Mouse (Mus musculus): ENCODE data around the gene Sik3. TPM values are rescaled to one million over a fixed set of nuclear protein-coding genes. Genes with fewer than 3 reads are reported as not detected.

Sik3 gene
- total RNA-seq (2021): 100 to 1,000 TPM; 143 to 147 TPM
- long read RNA-seq, full-length matches to known transcripts: 26 of 96 reads
- long read RNA-seq, partial matches to known transcripts: 63 of 96 reads
- long read RNA-seq, other reads (novel, unspliced or antisense): 7 of 96 reads

DNA sequence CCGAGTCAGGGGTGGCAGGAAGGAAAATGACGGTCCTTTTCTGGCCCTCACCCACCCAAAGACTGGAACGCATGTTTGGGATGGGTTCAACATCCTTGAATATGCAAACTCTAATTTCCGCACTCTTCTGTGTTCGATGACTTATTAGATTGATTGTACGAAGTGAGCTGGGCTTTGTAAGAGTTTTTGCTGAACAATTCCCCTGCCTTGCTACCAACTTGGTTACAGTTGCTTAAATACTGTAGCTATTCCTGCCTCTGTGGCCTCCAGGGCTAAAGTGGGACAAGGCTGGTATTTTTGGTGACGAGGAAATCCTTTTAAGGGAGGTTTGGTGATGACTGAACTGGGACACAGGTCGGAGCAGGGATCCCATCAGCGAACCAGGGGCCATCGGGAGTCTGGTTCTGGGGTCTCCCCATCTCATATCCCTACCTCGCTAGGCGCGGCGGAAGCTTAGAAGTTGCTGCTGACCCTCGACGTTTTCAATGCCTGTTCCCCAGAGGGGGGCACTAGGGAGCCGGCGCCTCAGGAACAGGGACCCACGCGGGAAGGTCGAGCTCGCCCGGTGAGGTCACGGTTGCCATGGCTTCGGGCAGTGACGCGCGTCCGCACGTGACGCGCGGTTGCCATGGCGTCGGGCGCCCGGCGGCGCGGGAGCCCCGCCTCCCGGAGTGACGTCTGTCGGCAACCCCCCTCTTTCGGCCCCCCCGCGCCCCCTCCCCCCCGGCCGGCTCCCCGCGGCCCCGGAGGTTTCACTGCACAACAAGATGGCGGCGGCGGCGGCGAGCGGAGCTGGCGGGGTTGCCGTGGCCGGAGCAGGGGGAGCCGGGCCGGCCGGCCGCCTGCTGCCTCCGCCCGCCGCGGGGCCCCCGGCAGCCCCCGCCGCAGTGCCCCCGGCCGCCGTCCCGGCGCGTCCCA lies at the start of gene Sik3, which contains the start of gene Pafah1b2:
Sik3 (plus strand) TSS at position 730 of the 918 bp plus-strand sequence.
Pafah1b2 (minus strand) TSS at position 600 of the 918 bp plus-strand sequence.
- DNase-seq (ENCODE audit: low spot score in 2 of 2): peak; percentile 93 to 98

DNA sequence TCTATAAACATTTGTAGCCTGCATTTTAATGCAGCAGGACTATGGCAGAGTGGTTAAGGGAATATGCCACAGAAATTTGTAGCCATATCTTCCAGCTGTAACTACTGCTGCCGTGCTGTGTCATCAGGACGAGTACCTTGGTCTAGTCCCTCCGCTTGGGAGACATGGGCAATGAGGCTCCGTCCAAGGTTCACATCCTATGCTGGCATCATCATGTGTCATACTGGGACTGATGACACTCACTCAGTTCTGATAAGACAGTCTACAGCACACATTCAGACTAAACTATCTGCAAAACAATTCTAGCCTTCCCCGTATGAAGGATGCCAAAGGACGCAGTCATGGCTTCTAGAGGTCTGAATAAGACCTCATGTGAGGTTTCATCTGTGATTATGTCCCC lies 49.0 kb upstream of the Sik3 start:
- no peak for DNase-seq (ENCODE audit: low spot score in 2 of 2)

DNA sequence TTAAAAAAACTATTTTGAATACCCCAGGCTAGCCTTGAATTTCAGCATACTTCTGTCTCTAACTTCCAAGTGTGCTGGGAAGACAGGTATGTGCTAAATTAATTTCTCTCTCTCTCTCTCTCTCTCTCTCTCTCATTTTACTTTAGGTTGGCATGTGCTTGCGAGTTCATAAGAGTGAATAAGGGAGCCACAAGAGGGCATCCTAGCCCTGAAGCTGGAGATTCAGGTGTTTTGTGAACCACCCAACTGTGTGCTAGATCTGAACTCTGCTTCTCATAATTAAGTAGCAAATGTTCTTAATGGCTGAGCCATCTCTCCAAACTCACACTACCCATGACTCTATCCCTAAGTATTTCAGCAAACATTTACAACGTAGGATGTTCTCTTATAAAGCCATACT lies 35.7 kb upstream of the Sik3 start:
- DNase-seq (ENCODE audit: low spot score in 2 of 2): no peak

DNA sequence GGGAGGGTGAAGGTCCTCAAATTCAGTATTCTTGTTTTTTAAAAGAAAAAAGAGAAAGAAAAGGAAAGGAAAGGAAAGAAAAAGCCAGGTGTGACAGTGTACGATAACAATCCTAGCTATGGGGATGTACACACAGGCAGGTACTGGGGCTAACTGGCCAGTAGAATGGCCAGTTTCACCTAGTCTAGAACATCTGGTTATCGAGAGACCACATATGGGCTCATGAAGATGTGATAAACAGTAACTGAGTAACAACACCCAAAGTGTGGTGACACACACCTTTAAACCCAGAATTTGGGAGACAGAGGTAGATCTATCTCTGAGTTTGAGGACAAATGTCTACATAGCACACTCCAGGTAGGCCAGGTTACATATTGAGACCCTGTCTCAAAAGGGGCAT lies 32.8 kb upstream of the Sik3 start:
- no peak for DNase-seq (ENCODE audit: low spot score in 2 of 2)

DNA sequence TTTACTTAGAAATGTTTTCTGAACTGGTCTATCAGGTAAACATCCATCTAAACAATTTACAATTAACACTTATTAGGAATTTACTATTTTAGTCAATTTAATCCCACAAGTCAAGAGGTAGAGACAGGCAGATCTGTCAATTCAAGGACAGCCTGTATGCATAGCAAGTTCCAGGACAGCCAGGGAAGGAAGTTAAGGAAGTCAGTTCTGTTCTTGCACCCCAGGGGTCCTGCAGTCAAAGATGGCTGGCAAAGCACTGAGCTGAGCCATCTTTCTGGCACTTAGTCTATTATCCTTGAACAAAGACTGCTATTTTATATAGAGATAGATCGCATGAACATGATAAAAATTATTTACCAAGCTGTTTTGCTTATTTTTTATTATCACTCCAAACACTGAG lies 32.0 kb upstream of the Sik3 start:
- no peak for DNase-seq (ENCODE audit: low spot score in 2 of 2)

DNA sequence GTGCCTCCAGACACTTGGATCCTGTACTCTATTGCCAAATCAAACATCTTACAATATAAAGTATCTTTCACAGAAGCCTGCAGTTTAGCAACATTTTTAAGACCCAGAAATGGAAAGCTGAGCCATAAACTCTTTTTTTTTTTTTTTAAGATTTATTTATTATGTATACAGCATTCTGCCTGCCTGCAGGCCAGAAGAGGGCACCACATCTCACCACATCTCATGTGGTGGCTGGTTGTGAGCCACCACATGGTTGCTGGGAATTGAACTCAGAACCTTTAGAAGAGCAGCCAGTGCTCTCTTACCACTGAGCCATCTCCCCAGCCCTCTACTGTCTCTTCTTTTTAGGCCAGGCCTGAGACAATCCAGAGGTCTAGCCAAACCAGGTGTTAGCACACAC lies 31.3 kb upstream of the Sik3 start:
- DNase-seq (ENCODE audit: low spot score in 2 of 2): no peak

DNA sequence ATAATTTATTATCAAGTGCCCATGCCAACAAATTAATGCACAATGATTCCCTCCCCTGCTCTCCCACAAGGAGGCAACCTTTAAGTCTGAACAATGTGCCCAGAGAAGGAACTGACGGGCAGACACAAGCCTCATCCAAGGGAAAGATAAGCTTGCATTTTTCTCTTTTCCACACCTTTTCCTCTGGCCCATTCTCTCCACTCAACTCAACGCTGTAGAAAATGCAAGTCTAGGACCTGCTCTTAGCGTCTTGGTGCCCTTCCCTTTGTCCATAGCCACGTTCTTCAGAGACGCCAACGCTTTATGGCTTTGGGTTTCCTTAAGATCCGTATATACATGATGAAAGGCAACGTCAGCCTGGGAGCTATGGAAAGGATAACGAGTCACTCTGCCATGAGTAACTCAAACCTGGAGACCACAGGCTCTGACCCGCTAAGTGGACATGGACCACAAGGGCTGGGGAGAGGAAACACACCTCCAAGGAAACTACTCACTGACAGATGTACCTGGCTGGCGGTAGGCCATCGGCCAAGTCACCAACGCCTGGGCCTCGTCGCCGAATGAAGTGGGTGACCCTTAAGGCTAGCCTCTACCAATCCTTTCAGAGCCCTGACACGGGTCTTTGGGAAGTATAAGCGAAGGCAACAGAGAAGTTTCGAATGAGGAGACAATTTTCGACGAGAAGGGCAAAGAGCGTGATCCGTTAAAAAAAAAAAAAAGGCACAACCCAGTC lies 28.8 kb upstream of the Sik3 start:
- DNase-seq (ENCODE audit: low spot score in 2 of 2): no peak

DNA sequence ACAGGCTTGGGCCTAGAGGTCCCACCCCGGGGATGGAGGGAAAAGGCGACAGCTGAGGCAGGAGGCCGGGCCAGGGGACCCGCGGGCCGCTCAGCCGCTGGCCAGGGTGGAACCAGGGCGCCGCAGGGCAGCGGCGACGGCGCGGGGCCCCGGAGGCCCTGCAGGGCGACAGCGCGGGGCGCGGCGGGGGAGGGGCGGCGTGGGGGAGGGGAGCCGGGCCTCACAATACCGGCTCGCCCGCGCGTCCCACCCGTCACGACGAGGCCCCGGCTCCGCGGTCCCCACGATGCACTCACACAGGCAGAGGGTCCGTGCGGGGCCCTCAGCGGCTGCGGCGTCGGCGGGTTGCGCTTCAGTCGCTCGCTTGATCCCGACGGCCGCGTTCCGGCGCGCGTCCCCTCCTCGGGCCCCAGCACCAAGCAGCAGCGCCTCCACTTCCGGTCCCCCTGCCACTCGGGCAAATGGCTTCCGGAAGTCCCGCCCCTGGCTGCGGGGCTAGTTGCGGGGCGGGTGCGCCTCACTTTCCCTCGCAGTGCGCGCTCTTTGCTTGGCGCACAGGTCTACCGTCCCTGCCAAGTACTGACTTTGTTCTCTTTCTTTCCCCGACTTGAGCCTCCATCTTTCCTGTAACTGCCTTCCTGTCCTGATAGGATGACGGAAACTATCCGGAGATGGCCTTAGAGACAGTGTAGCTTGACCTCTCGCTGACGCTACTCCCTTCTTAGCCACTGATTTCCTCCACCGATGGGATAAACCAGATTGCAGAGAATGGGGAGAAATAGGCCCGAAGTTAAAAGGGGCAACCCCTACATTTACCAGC lies 28.0 kb upstream of the Sik3 start:
- DNase-seq (ENCODE audit: low spot score in 2 of 2): peak; percentile 90

DNA sequence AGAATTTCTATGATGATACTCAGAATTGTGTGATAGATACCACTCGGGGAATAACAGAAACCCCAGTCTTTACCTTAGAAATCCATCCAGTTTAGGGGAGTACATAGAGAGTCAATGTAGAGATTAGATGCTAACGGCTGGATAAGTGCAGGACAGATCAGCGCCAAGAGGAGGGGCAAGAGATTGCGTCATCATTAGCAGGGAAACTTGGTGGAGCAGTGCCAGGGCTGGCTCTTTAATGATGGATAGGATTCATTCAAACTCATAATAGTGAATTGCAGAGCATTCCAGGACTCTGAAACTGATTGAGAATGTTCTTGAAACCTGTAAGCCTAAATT lies 27.4 kb upstream of the Sik3 start:
- peak; percentile 28 to 79 for DNase-seq (ENCODE audit: low spot score in 2 of 2)

DNA sequence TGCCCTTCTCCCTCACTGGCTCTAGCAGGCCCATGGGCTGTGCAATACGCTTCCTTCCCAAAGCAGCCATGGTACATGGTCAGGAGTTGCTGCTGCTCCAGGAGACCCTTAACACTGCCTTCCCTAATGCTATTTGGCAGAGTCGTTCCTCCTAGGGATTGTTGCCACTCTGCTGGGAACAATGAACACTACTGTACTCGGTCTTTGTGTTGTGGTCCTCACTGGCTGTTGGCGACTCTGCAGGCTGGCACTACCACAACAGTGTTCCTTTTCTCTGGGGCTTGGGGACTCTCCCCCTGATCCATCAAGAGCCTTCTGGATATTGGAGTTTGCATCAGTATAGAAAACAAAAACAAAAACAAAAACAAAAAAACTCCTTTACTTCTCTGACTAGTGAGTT lies 13.6 kb upstream of the Sik3 start:
- no peak for DNase-seq (ENCODE audit: low spot score in 2 of 2)

DNA sequence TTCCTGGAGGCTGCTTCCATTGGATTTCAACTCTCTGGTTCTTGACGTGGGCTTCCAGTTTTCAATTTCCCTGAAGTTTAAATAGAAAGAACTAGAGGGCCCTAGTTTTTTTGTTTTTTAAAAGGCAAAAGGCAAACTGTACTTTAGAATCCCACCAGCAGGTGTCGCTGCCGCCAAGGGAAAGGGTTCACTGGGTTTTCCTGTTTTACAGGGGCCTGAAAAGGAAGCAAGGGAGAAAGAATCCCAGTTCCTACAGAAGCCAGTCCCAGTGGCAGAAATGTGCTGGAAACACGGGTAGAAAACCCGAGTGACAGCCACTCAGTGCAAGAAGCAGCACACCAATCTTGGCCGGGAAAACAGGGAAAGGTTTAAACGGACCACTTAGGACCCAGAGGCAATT lies 8.9 kb upstream of the Sik3 start:
- peak; percentile 75 to 90 for DNase-seq (ENCODE audit: low spot score in 2 of 2)

DNA sequence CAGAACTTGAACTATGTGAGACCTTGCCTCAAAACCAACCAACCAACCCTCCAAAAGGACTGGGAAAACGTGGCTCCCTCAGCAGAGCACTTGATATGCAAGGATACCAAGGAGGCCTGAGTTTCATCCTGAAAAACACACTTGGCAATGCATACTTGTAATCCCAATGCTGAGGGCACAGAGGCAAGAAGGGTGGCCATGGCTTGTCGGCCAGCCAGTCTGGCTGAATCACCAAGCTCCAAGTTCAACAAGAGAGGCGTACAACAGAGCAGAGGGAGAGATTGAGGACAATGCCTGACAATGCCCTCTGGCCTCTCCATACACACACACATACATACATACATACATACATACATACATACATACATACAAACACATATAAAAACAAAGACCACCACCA lies 8.1 kb upstream of the Sik3 start:
- no peak for DNase-seq (ENCODE audit: low spot score in 2 of 2)

DNA sequence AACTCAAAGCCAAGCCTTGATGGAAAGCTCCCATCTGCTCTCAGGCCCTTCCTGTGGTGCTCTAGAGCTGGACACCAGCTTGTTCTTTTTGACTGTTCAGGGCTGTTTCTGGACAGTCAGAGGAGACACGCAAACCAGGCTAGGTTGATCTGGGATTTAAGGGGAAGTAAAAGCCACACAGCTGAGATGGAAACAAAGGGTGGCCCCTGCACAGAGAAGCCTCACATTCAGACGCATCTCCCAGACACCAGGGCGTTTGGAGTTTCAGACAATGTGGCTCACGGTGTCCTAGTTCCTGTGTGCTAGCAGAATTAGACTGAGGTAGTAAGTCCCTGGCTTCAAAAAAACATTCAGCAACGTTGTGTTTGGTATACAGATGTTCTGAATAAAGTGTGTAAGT lies 6.4 kb upstream of the Sik3 start:
- DNase-seq (ENCODE audit: low spot score in 2 of 2): no peak

DNA sequence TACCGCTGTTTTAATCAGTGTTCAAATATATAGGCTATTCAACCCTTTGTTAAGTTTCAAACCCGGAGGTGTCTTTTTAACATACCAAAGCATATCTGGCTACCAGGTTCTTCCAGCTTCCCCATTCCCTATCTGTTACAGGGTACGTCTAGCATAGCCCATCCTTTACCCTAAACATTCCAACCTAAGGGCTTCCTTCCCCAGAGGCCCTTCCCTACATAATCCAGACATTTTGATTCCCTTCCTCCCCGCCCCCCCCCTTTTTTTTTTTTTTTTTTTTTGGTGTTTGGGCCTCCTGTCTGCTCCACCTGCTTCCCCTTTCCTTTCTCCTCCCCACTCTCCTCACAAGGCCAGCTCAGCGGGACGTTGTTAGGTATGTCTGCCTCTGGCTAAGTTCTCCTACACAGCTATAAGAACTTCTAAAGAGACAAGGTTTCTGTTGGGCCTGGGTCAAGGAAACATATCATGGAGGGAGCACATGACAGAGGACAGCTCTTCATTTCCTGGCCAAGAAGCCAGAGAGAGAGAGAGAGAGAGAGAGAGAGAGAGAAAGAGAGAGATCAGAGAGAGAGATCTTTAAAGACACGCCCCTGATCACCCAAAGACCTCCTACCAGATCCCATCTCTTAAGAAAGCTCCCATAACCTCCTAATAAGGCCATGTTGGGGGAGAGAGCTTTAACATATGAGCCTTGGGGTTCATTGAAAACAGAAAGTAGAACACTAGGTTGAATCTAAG lies 3.5 kb upstream of the Sik3 start:
- no peak for DNase-seq (ENCODE audit: low spot score in 2 of 2)

DNA sequence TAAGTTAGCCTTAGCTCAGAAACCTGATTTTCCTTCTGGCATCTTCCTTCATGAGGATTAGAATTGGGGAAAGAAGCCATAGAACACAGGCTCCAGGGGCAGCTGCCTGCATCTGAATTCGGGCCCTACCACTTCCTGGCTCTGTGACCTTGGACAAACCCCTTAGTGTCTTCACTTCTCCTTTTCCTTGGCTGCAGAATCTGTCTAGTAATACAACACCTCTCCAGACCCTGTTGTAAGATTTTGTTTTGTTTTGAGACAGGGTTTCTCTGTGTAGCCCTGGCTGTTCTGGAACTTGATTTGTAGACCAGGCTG lies 3.0 kb upstream of the Sik3 start:
- DNase-seq (ENCODE audit: low spot score in 2 of 2): no peak

DNA sequence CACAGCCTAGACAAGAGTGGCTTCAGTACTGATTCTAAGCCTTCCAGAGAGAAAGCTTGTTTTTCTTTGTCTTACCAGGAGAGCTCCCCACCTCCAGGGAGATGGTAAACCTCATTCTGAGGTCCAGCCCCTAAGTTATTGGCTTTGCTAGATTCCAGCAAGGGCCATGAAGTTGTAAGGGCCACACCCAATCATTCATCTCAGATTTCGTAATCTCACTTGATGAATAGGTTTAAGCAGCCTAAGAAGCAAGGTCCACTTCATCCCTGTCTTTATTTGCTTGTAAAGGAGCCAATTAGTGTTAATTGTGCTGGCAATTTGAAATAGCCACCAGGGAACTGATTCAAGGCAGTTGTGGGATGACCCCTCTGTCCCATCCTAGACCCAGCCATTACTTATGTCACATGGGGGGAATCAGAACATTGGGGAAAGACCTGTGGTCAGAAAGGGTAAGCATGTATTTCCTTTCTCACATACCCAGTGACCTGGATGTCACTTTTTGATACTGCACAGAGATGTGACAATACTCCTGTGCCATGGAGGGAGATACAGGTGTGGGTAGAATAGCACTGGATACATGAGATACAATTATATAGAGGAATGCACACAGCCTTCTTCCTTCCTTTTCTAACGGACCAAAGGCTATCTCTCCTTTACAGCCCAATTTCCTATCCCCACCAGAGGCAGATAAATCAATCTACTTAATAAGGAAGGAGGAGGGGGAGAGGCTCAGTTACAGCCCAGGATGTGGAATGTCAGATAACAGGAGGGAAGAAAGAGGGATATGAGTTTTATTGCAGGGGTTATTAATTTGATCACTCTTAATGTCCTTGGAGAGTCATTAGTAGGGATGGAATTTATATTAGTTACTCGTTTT lies 1.3 kb upstream of the Sik3 start:
- no peak for DNase-seq (ENCODE audit: low spot score in 2 of 2)

DNA sequence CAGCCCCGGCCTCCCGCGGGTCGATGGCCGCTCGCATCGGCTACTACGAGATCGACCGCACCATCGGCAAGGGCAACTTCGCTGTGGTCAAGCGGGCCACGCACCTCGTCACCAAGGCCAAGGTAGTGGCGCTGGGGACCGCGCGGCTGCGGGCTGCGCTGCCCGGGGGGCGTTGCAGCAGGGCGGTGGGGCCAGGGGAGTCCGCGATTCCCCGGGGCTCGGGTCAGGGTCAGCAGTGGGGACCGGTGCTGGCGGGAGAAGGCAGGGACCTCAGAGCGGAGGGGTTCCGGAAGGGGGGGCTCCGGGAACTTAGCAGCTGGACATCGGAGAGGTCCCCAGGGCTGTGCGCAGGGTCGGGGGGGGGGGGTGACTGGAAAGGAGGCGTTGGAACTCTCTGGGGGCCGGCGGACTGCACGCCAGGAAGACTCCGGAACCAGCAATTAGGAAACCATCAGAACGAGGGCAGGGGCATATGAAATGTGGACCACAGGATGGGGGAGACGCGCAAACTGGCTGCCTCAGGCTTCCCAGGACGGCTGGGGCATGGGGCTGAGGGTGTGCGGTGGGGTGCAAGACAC lies 478 bp downstream of the Sik3 start:
- peak in 1 of 2 experiments; percentile 33 for DNase-seq (ENCODE audit: low spot score in 2 of 2)

DNA sequence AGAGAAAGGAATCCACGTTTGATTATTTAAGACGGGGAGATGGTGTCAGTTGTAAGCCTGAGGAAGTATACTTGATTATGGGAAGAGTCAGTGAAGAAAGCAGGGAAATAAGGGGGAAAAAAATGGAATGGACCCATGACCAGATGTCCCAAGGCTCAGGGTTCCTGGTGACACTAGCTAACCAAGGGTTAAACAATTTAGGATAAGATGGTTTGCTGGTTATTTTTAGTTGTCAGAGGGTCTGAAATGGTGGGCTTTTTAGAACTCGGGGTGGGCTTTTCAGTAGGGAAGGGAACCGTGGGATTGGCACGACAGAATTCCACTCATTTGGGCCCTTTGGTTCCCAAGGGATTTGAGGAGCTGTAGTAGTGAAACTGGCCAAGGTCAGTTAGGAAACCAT lies 996 bp downstream of the Sik3 start:
- DNase-seq (ENCODE audit: low spot score in 2 of 2): no peak

DNA sequence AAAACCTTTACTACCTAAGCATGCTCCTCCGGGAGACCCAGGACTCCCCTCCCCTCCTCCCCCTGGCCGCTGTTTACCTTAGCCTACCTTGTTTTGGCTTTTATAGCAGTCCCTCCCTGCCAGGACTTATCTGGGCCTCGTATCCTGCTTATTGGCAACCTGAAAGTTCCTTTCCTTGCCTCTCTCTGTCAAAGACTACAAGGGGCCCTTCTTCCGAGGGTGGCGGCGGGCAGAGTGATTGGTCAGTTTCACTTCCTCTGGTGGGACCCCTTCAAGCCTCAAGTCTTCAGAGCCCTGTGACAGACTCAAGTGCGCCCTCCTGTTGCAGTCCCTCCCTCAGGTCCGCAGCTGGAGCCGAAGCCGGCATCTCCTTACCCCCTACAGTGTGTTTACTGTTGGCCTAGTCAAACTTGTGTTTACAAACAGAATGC lies 1.6 kb downstream of the Sik3 start:
- DNase-seq (ENCODE audit: low spot score in 2 of 2): peak; percentile 37 to 49
